Mouse (Mus musculus): ENCODE results near the gene Olfr934.

Gene Olfr934

GRCm38 (mm10) chr9:38988215-38988614, at the start of gene Olfr934:
Olfr934 (minus strand) TSS chr9:38988315.
- in situ Hi-C loops (cut with MboI, MseI): no loop called here

GRCm38 (mm10) chr9:39023277-39023676, 35.2 kb upstream of the Olfr934 start, which contains the start of gene Olfr146:
Olfr146 (minus strand) TSS chr9:39023377.
- in situ Hi-C loops (cut with MboI, MseI): no loop called here

GRCm38 (mm10) chr9:38999583-38999982, 11.5 kb upstream of the Olfr934 start, which contains the start of gene Olfr935:
Olfr935 (minus strand) TSS chr9:38999683.
- in situ Hi-C loops (cut with MboI, MseI): no loop called here

- in situ Hi-C loops (cut with MboI, MseI): no loop called here
These were observed 16.1 kb downstream of the Olfr934 start, which contains the start of gene Olfr933 for GRCm38 (mm10) chr9:38972013-38972412. Olfr933 (plus strand) TSS chr9:38972313.

- in situ Hi-C loops (cut with MboI, MseI): no loop called here
These were observed 34.0 kb downstream of the Olfr934 start for GRCm38 (mm10) chr9:38954124-38954416.

GRCm38 (mm10) chr9:38953401-38954123, 34.6 kb downstream of the Olfr934 start:
- in situ Hi-C loops (cut with MboI, MseI): no loop called here
